Mouse (Mus musculus): ENCODE measurements around the gene Gm5089.

The Gm5089 gene

DNA sequence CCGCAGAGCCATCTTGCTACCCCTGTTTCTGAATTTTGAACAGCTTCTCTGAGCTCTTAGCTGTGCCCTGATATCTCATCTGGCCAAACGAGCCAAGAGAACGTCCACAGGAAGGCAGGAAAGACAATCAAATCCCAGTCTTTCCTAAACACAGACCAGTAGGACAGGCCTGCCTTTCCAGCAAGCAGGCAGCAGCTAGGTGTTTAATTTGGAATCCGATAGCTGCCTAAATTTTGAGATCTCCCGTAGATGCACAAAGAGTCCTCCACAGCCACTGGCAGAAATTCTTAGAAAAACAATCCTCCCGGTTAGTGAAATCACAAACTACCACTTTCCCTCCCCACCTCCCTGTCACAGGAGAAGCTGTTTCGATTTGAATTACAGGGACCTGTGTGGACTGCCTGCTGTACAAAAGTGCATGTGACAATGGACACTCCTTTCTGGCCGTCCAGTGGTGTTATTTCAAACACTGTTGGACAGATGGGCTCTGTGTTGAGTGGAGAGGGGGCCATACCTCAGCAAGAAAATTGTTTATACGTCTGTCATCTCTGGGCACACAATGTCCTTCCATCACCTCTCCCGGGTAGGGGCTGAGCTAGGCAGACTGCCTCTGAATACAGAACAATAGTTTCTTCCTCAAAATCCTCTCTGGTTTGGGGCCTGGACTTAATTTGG lies 24.2 kb downstream of the Gm5089 start:
- no peak for DNase-seq (ENCODE audit: low spot score)

GRCm38 (mm10) chr14:122424441-122424840 lies 26.5 kb downstream of the Gm5089 start:
- DNase-seq (ENCODE audit: low spot score), result no peak

DNA sequence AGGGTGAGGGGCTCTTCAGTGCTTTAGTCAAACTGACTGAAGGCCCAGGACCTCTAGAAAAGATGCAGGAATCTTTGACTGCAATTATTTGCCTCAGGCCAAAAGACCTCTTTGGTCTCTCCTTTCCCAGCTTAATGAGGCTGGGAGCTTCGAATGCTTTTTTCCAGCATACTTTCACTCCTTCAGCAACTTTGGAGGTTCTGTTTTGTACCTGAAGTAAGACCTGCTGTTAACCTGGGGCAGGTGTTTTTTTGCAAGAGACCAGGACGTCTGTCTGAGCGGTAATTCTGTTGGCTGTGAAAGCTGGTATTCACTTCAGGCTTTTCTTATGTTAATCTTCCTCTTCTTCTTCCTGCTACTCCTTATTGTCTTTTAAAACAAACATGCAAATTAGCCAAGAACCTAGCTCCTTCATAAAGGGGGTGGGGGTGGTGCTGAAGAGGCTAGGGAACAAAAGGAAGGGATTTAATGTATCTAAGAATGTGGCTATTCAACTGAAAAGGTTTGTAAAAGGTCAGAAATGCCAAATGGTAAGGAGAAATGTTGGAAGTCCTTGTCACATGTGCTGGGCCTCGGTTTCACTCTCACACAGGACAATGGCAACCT lies 34.6 kb downstream of the Gm5089 start:
- DNase-seq (ENCODE audit: low spot score), result no peak

DNA sequence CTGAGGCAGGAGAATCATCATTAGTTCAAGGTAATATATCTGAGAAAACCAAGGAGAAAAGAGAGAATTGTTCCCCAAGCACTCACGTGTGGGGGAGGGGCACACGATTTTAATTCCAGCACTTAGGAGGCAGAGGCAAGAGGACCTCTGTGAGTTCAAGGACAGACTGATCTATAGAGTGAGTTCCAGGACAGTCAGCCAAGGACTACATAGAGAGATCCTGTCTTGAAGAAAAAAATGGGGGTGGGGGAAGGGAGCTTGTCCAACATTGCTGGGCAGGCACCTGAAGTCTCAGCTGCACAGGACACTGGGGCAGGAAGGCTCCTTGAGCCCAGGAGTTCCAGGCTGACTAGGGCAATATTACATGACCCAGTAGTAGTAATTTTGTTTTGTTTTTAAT lies 36.1 kb downstream of the Gm5089 start:
- no peak for DNase-seq (ENCODE audit: low spot score)

DNA sequence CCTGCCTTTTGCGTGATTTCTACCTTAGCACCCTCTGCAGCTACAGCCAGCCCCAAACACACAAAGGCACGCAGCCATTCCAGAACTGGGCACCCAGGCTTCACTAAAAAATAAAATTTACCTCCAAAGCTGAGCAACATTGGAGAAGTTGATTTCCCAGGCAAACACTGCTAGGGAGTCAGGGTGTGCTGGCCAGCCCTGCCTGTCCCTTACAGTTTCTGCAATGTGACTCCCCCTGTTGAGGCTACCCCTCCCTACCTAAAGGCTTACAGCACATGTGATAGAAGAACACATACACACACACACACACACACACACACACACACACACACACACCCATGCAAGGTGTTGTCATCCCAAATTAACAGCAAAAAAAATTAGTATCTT lies 37.4 kb downstream of the Gm5089 start:
- DNase-seq (ENCODE audit: low spot score), result no peak

DNA sequence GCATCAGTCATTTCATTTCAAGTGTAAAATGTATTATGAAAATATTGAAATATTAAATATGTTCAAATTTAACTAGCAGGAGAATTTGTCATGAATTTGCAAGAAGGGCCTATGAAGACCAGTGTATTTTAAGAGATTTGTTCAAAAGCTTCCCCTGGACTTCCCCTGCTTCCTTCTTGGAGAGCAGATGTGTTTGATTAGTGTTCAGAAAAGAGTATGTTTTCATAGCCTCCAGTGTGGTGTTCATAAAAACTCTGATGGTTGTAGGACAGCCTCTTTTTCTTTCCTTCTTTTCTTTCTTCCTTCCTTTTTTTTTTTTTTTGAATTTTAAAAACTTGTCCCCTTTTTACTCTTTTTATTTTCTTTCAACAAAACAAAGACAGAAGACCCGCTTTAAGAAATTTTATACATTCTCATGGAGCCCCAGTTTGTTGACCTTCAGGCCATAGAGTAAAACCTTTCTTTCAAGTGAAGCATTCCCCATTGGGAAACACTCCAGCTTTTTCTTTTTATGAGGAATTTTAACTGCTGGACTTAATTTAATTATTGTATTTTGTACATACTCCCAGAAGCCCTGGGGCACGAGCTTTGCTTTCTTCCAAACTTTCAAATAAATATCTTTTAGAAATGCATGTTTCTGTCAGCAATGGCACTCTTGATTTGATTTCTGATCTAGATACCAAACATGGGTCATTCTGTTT lies 37.9 kb downstream of the Gm5089 start:
- DNase-seq (ENCODE audit: low spot score), result no peak

DNA sequence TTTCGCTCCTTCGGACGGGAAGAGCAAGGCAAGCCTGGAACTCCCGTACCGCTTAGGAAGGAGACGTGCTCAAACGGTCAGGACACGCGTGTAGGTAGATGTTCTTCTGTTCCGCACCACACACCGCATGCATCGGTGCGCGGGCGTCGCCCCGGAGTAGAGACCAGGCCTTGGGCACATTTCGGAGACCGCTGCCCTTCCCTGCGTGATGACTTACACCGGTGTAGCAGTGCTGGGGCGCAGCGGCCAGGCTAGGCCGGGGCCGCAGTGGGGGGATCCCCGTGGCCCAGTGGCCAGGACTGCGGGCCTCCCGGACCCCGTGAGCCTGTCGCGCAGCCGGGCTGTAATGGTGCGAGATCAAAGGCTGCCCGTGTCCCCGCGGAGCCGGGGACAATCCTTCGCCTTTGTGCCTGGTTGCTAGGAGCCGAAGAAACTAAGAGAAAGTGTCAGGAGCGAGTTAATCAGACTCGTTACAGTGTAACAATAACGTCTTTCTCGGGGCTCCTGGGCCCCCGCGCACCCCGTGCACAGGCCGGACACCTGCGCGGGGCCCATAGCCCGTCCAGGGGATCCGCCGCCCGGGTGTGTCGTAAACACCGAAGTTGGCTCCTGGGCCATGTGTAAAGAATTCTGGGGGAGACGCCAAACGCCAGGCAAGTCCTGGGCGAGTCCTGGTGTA lies 44.2 kb downstream of the Gm5089 start:
- peak; percentile 10 for DNase-seq (ENCODE audit: low spot score)

DNA sequence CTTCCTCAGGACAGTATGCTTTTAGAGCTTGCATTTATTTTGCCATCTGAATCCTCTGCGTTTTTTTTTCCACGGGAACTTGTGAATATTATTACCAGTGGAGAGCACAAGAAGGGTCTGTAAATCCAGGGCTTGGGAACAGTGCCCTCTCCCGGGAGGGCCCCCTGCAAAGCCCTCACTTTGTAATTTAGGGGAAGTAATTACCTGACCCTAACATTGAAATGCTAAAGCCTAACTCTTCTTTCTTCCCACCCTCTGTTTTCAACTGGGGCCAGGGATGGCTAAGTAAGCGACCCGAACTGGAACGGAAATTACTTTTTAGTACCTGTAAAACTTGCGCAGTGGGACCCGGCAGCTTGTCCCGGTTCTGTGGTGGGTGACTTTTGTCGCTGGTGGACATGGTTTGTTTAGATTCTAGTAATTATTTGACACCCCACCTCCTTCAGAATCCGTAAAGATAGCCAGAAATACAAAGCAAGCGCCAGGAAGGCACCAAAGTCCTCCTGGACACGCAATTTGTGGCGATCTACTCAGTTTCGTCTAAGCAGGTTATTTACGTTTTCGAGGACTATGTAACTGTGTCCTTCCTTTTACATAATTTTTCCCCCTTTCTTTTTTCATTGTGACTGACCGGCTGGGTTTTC lies 44.9 kb downstream of the Gm5089 start:
- no peak for DNase-seq (ENCODE audit: low spot score)

GRCm38 (mm10) chr14:122405236-122405635 lies 45.7 kb downstream of the Gm5089 start:
- DNase-seq (ENCODE audit: low spot score), result no peak

GRCm38 (mm10) chr14:122404596-122405154 lies 46.2 kb downstream of the Gm5089 start:
- no peak for DNase-seq (ENCODE audit: low spot score)

DNA sequence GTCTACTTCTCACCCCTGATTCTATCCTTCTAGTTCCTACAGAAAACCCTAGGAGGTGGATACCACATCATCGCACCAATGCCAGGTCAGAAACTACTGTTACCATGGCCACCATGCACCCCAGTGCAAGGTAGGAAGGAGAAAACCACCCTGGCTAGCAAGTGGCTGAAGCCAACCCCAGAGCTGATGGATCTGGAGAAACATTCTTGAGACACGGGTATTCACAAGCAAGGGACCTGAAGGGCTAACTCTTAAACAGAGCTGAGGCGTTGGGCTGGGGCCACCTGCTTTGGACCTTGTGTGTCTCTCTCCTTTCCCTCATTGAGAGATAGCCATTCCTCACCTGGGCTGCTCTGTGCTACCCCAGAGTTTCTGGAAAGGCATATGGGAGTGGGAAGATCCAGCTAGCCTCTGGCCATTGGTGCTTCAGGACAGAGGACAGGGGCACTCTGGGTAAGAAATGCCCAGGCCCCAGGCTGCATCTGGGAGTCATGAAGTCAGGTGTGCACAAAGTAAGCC lies 47.4 kb downstream of the Gm5089 start:
- DNase-seq (ENCODE audit: low spot score), result no peak

DNA sequence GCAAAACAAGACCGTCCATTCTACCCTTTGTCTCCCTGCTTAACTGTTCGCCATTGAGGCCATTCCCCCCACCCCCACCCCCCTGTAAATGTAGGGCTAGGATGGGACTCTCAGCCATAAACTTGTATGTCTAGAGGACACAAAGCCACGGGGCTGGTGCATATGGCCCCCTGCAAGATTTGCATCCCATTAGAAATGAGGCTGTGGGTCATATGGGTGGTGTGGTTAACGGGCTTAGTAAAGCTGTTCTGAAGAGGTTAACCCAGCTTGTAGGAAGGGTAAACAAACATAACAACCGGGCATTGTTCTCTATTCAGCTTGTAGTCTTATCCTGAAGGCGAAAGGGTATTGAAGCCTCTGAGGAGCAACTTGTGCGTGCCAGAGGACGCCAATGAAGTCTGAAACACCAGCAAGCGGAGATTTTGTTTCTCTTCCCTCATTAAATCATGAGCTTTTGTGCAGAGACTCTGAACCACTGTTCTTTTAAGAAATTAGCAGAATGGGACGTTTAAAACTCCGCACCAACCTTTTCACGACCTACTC lies 48.1 kb downstream of the Gm5089 start:
- DNase-seq (ENCODE audit: low spot score), result no peak

- DNase-seq (ENCODE audit: low spot score), result no peak
Observed at GRCm38 (mm10) chr14:122401886-122402285, 49.0 kb downstream of the Gm5089 start.

- no peak for DNase-seq (ENCODE audit: low spot score)
Observed at GRCm38 (mm10) chr14:122399906-122400305, 51.0 kb downstream of the Gm5089 start.

DNA sequence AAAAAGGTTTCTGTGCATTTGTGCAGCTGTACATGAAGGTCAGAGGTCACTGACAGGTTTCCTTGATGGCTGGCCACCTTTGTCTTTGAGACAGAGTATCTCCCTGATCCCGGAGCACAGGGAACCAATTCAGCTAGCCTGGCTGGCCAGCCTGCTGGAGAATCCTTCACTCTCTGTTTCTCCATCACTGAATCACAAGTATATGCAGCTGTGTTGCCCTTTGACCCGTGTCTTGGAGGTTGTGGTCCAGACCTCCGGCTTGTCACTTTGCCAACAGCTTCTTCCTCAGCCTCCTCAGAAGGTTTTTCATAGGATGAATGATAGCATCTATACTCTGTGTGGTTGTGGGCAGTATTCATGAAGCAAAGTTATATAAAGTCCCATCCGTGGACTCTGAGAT lies 52.2 kb downstream of the Gm5089 start:
- DNase-seq (ENCODE audit: low spot score), result no peak

DNA sequence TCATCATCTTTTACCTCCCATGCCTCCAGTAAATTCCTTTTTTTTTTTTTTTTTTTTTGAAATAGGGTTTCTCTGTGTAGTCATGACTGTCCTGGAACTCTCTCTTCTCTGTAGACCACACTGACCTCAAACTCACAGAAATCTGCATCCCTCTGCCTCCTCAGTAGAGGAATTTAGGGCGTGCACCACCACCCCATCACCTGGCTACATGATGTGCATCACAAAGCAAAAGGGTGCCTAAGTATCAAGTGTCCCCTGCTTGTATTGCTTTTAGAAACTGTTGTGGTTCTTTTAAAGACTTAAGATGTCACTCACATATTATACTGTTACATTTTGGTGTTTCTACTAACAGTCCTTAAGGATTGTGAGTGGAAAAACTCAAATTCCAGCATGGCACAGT lies 57.8 kb downstream of the Gm5089 start:
- no peak for DNase-seq (ENCODE audit: low spot score)

- no peak for DNase-seq (ENCODE audit: low spot score)
Observed at GRCm38 (mm10) chr14:122390935-122391334, 60.0 kb downstream of the Gm5089 start.

GRCm38 (mm10) chr14:122389684-122390370 lies 61.1 kb downstream of the Gm5089 start:
- DNase-seq (ENCODE audit: low spot score), result no peak

GRCm38 (mm10) chr14:122388431-122389031 lies 62.4 kb downstream of the Gm5089 start:
- DNase-seq (ENCODE audit: low spot score), result no peak

- DNase-seq (ENCODE audit: low spot score), result no peak
Observed at GRCm38 (mm10) chr14:122387781-122388180, 63.1 kb downstream of the Gm5089 start.
